Mouse (Mus musculus) erythroblast, embryonic 14.5 days (primary cell): ENCODE measurements around the gene Stx4a. TPM values are rescaled to one million over a fixed set of nuclear protein-coding genes. Genes with fewer than 3 reads are reported as not detected.

ENCODE experiments used
- H3K27me3 ChIP-seq: 2 replicates; pipeline ENCODE4 v1.6.1; 2012; ENCODE audit warnings: inconsistent platforms; ENCODE audit not compliant: control insufficient read depth
- H3K36me3 ChIP-seq: 2 replicates; pipeline ENCODE4 v1.6.1; 2012; ENCODE audit warnings: mild to moderate bottlenecking, inconsistent platforms; ENCODE audit not compliant: control insufficient read depth
- H3K4me1 ChIP-seq: 2 replicates; pipeline ENCODE4 v1.6.1; 2012; ENCODE audit warnings: inconsistent platforms; ENCODE audit not compliant: control insufficient read depth
- H3K4me3 ChIP-seq: replicated peaks from 2 replicates; pipeline ENCODE3; 2012; ENCODE audit warnings: moderate library complexity, mild to moderate bottlenecking, inconsistent platforms
- H3K9me3 ChIP-seq: 2 replicates; pipeline ENCODE4 v1.6.1; 2012; ENCODE audit warnings: low read length, inconsistent platforms, mixed read lengths; ENCODE audit not compliant: control insufficient read depth
- GATA1 ChIP-seq: IDR thresholded peaks from 2 replicates; pipeline ENCODE4 v1.6.1; 2012; ENCODE audit warnings: low read length, inconsistent platforms, mixed read lengths
- TAL1 ChIP-seq: IDR thresholded peaks from 3 replicates; pipeline ENCODE4 v1.6.1; 2012; ENCODE audit warnings: low read length, inconsistent platforms, mixed read lengths
- polyA plus RNA-seq: library from polyadenylated mRNA; stranded (reverse); fragments of >175 nt; gene quantifications from 2 replicates; pipeline ENCODE4 v1.2.3, GENCODE M21; 2012

Gene Stx4a
- polyA plus RNA-seq, 1 experiment = 1.4 TPM

- TF ChIP-seq GATA1 (no peak), TAL1 (no peak)
- Histone ChIP-seq H3K9me3 (no peaks in the 10 kb centered on the region), H3K4me1 (peaks cover 16% of the 10 kb centered on the region), H3K36me3 (peaks cover 26% of the 10 kb centered on the region), H3K4me3 (no peak overlapping the region), H3K27me3 (no peaks in the 10 kb centered on the region)
Measured at GRCm38 (mm10) chr7:127849973-127850875, 26.1 kb downstream of the Stx4a start.

GRCm38 (mm10) chr7:127850906-127851305 is 26.8 kb downstream of the Stx4a start:
- no peak overlapping the region for H3K4me3 ChIP-seq
- peaks cover 16% of the 10 kb centered on the region for H3K4me1 ChIP-seq
- H3K27me3 ChIP-seq = no peaks in the 10 kb centered on the region
- no peaks in the 10 kb centered on the region for H3K9me3 ChIP-seq
- no peak for TF ChIP-seq TAL1
- TF ChIP-seq GATA1 = no peak
- peaks cover 22% of the 10 kb centered on the region for H3K36me3 ChIP-seq

- Histone ChIP-seq H3K4me3 (no peak overlapping the region), H3K4me1 (peaks cover 7% of the 10 kb centered on the region), H3K36me3 (no peaks in the 10 kb centered on the region), H3K9me3 (no peaks in the 10 kb centered on the region), H3K27me3 (no peaks in the 10 kb centered on the region)
- no peak for TF ChIP-seq TAL1
- TF ChIP-seq GATA1 = no peak
Measured at GRCm38 (mm10) chr7:127858258-127858657, 34.2 kb downstream of the Stx4a start.

GRCm38 (mm10) chr7:127866434-127866833 is 42.3 kb downstream of the Stx4a start:
- no peaks in the 10 kb centered on the region for H3K27me3 ChIP-seq
- H3K36me3 ChIP-seq = peaks cover 53% of the 10 kb centered on the region
- H3K4me3 ChIP-seq = no peak overlapping the region
- peaks cover 11% of the 10 kb centered on the region for H3K9me3 ChIP-seq
- H3K4me1 ChIP-seq = peaks cover 16% of the 10 kb centered on the region
- TF ChIP-seq GATA1 (no peak), TAL1 (no peak)

DNA sequence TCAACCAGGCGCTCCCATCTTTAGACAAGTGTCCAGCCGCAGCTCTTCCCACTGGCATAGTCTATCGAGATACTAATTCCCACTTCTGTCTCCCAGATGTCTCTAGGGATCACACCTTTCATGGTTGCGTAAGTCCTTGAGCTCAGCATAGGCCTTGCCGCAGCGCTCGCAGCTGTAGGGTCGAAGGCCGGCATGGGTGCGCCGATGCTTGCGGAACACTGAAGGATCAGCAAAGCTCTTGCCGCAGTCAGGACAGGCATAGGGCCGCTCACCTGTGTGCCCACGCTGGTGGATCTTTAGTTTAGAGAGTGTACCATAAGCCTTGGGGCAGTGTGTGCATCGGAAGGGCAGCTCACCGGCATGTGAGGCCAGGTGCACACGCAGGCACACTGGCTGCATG is 43.5 kb downstream of the Stx4a start:
- H3K36me3 ChIP-seq = peaks cover 62% of the 10 kb centered on the region
- H3K9me3 ChIP-seq = peaks cover 11% of the 10 kb centered on the region
- H3K4me3 ChIP-seq = no peak overlapping the region
- TF ChIP-seq GATA1 (no peak), TAL1 (no peak)
- H3K27me3 ChIP-seq = no peaks in the 10 kb centered on the region
- peaks cover 25% of the 10 kb centered on the region for H3K4me1 ChIP-seq

GRCm38 (mm10) chr7:127869149-127869810 is 45.2 kb downstream of the Stx4a start:
- H3K4me1 ChIP-seq = peaks cover 39% of the 10 kb centered on the region
- H3K9me3 ChIP-seq = peaks cover 11% of the 10 kb centered on the region
- no peaks in the 10 kb centered on the region for H3K27me3 ChIP-seq
- no peak overlapping the region for H3K4me3 ChIP-seq
- TF ChIP-seq TAL1 = no peak
- no peak for TF ChIP-seq GATA1
- peaks cover 77% of the 10 kb centered on the region for H3K36me3 ChIP-seq

DNA sequence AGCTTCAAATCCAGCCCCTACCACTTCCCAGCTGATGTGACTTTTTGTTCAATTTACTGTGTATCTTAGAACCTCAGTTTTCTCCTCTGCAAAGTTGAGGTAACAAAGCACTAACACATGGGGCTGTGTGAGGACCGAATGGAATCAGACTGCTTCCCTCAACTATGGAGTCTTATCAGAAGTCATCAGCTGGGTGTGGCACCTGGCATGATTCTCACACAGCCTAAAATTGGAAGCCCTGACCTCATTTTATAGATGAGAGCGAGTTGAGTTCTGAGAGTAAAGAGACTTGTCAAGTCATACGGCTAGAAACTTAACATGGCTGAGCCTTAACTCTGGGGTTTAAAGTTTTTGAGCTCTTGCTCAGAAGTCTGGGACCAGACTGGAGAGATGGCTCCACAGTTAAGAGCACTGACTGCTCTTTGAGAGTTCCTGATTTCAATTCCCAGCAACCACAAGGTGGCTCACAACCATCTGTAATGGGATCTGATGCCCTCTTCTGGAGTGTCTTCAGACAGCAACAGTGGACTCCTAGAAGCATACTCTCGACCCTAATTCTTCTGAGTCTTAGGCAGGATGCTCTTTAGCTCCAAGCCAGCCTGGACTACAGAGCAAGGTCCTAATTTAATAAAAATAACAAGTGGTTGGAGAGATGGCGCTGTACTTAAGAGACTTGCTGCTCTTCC is 46.2 kb downstream of the Stx4a start:
- Histone ChIP-seq H3K36me3 (peaks cover 73% of the 10 kb centered on the region), H3K9me3 (peaks cover 11% of the 10 kb centered on the region), H3K4me3 (no peak overlapping the region), H3K27me3 (no peaks in the 10 kb centered on the region), H3K4me1 (peaks cover 49% of the 10 kb centered on the region)
- TF ChIP-seq GATA1 (no peak), TAL1 (no peak)

GRCm38 (mm10) chr7:127874812-127875626 is 50.9 kb downstream of the Stx4a start:
- TF ChIP-seq TAL1 = no peak
- TF ChIP-seq GATA1 = no peak

More at GRCm38 (mm10) chr7:127874812-127875626, 50.9 kb downstream of the Stx4a start:
- Histone ChIP-seq H3K4me3 (peak overlapping the region; percentile 99), H3K9me3 (peaks cover 25% of the 10 kb centered on the region), H3K27me3 (peaks cover 3% of the 10 kb centered on the region; the same call in 1 of the 2 replicates), H3K4me1 (peaks cover 53% of the 10 kb centered on the region), H3K36me3 (peaks cover 59% of the 10 kb centered on the region)
